Mouse (Mus musculus): ENCODE results near the gene Rprd2.
A peak's percentile ranks its signal among the peaks of the same experiment; 100 is the strongest.

Gene Rprd2

DNA sequence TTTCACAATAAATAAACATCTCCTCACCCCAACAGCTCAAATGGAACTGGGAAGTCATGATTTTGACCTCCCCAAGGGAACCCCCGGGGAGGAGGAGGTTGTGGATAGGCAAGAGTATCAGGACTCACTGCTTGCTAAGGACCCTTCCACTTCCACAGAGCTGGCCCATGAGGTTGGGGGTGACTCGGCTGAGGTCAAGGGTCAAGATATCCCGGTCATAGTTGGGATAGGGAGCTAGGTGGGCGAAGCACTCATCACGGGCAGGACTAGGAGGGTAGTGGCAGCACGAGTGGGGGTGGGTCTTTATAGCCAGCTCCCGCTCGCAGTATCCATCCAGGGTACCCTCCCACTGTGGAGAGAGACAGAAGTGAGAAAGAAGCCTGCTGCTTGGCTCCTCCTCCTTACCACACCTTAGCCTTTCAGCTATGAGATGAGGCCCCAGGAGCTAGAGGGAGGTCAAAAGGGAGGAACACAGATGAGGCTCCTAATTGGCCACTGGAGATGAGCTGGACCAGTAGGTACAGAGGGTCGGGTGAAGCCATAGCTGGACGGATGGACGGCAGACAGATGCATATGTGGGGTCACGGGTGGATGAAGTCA is 83.5 kb downstream of the Rprd2 start:
- no peak for DNase-seq (ENCODE audit: low spot score)

GRCm38 (mm10) chr3:95734092-95734702 is 84.5 kb downstream of the Rprd2 start:
- no peak for DNase-seq (ENCODE audit: low spot score)

GRCm38 (mm10) chr3:95732744-95733521 is 85.7 kb downstream of the Rprd2 start:
- DNase-seq (ENCODE audit: low spot score) = peak; percentile 67

GRCm38 (mm10) chr3:95732297-95732696 is 86.4 kb downstream of the Rprd2 start:
- DNase-seq (ENCODE audit: low spot score) = no peak

- no peak for DNase-seq (ENCODE audit: low spot score)
Observed at GRCm38 (mm10) chr3:95731802-95732201, 86.9 kb downstream of the Rprd2 start.

- no peak for DNase-seq (ENCODE audit: low spot score)
Observed at GRCm38 (mm10) chr3:95730431-95730830, 88.2 kb downstream of the Rprd2 start.

GRCm38 (mm10) chr3:95728906-95729305 is 89.8 kb downstream of the Rprd2 start:
- no peak for DNase-seq (ENCODE audit: low spot score)

- no peak for DNase-seq (ENCODE audit: low spot score)
Observed at GRCm38 (mm10) chr3:95726696-95727358, 91.8 kb downstream of the Rprd2 start.

DNA sequence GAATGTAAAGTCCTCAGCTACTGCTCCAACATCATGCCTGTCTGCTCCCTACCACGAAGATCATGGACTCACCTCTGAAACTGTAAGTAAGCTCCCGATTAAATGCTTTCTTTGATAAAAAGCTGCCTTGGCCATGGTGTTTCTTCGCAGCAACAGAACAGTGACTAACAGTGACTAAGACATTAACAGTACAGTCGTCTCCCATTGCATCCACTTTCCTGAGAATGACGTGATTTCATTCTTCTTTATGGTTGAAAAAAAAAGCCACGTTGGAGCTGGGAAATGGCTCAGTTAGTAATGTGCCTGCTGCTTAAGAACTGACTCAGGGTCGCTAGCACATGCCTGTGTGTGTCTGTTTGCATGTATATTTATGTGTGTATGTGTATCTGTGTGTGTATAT is 92.8 kb downstream of the Rprd2 start:
- no peak for DNase-seq (ENCODE audit: low spot score)

DNA sequence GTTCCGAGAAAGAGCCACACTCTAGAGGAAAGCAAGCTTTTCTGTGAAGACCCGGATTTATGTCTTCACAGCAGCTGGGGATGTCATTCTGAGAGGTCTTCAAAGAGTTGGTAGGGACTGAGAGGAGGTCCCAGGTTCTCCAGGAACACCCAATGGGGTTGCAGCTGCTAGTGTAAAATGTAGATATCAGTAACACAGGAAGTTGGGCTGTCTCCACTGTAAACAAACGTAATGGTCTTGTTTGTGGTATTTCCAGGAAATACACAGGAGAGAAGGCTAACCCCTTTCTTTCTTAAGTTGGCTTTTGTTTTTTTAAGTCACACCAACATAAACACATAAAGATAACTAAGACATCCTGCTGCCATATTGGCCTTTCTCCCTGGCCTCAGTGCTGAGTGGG is 96.3 kb downstream of the Rprd2 start:
- no peak for DNase-seq (ENCODE audit: low spot score)

DNA sequence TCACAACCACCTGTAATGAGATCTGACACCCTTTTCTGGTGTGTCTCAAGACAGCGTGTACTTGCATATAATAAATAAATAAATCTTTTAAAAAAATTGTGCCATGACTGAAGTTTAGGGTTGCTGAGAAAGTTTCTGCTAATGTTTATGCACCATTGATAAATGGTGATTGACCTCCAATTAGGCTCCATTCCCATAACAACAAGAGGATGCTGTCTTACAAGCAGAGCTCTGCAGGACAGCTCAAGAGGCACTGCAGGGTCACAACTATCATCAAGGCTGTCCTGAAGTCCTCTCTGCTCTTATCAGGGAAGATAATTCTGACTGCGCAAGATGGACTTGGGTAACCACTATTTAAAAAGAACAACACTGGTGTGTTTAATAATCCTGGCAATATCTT is 100.5 kb downstream of the Rprd2 start:
- peak; percentile 37 for DNase-seq (ENCODE audit: low spot score)

- DNase-seq (ENCODE audit: low spot score) = no peak
Observed at GRCm38 (mm10) chr3:95716075-95716474, 102.6 kb downstream of the Rprd2 start.
